11 mouse cellular contexts compared by ENCODE assay signal in the genomic region with DNA sequence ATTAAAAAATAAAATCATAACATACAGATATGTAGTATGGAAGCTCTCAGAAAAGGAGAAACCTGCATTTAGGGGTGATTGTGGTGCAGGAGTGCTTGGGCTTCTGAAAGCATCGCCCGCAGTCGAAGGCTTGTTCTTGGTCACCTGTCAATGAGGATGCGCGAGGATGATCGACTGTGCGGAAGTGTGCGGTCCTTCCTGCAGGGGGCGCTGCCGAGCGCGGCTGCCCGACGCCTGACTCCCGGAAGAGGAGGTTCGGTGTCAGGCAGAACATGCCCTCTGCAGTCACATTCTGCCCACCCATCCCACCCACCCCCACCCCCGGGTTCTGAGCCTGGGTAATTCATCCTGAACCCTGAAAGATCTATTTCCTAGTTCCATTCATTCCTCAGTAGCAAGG.
A peak's percentile ranks its signal among the peaks of the same experiment; 100 is the strongest.
DNase-seq lines count a peak whose midpoint lies in the region; ATAC-seq and TF ChIP-seq lines count a peak whose summit lies in the region.
"Had no signal": no experiment of that assay in that cellular context is flagged by ENCODE, and none has a peak within 500 bp of the region (broad histone marks: within the 10 kb centered on the region; RNA-seq: fewer than 3 reads in every experiment).

No protein-coding gene starts in this region.

- no peak for TF ChIP-seq POLR2A in thymus, adult 2 months (IDR thresholded peaks at IDR 0.05; ENCODE audit: control insufficient read depth, extremely low read depth, insufficient read depth, low read length, poor library complexity)

- H3K4me3 ChIP-seq in hindbrain, embryonic 10.5 days = no peak overlapping the region
- no peak overlapping the region for H3K4me3 ChIP-seq in hindbrain, embryonic 13.5 days
- H3K4me3 ChIP-seq in thymus, adult 2 months (ENCODE audit: control insufficient read depth, insufficient read depth, low read length) = no peak overlapping the region
- H3K4me3 ChIP-seq in liver, embryonic 14.5 days (ENCODE audit: insufficient read depth in 1 of 2, low read depth in 2 of 2, low read length in 2 of 2) = no peak overlapping the region
- H3K4me3 ChIP-seq: embryonic facial prominence, embryonic 12.5 days had no signal

- H3K27ac ChIP-seq in hindbrain, embryonic 10.5 days = no peak overlapping the region
- no peak overlapping the region for H3K27ac ChIP-seq in hindbrain, embryonic 13.5 days
- no peak overlapping the region for H3K27ac ChIP-seq in thymus, adult 2 months (ENCODE audit: control insufficient read depth, insufficient read depth, low read length)
- no peak overlapping the region for H3K27ac ChIP-seq in liver, embryonic 14.5 days
- H3K27ac ChIP-seq: embryonic facial prominence, embryonic 12.5 days had no signal

- intact Hi-C loops in left cerebral cortex, postnatal 14 days (cut with DNase I) = no loop called here

- H3K9ac ChIP-seq in hindbrain, embryonic 13.5 days = no peak overlapping the region
- no peak overlapping the region for H3K9ac ChIP-seq in liver, embryonic 14.5 days (replicated peaks)
- H3K9ac ChIP-seq: embryonic facial prominence, embryonic 12.5 days had no signal

- ATAC-seq in hindbrain, embryonic 13.5 days (ENCODE audit: low FRiP score) = no peak
- ATAC-seq in liver, embryonic 14.5 days (ENCODE audit: insufficient read depth) = no peak
- ATAC-seq in inflammation-experienced regulatory T-cells, adult 6 months = no peak

- no peak for TF ChIP-seq EP300 in liver, embryonic 14.5 days (IDR thresholded peaks at IDR 0.05; ENCODE audit: low read depth)

- peak; percentile 73; the same call in 1 of the 2 replicates for TF ChIP-seq CTCF in thymus, adult 2 months (IDR thresholded peaks at IDR 0.05; ENCODE audit: borderline replicate concordance, control insufficient read depth, extremely low read depth, insufficient read depth, low read length, poor library complexity)
- peak; percentile 74 for TF ChIP-seq CTCF in liver, embryonic 14.5 days (IDR thresholded peaks at IDR 0.05; ENCODE audit: low read depth)

- H3K27me3 ChIP-seq in hindbrain, embryonic 10.5 days (ENCODE audit: insufficient read depth, poor library complexity, severe bottlenecking) = no peaks in the 10 kb centered on the region
- peaks cover 6% of the 10 kb centered on the region; the same call in 1 of the 2 replicates for H3K27me3 ChIP-seq in hindbrain, embryonic 13.5 days
- H3K27me3 ChIP-seq in thymus, adult 2 months (ENCODE audit: control insufficient read depth, insufficient read depth, low read length) = no peaks in the 10 kb centered on the region
- no peaks in the 10 kb centered on the region for H3K27me3 ChIP-seq in liver, embryonic 14.5 days (ENCODE audit: control insufficient read depth, insufficient read depth, low read length)
- H3K27me3 ChIP-seq: embryonic facial prominence, embryonic 12.5 days had no signal

- DNase-seq in hindbrain, embryonic 10.5 days (ENCODE audit: low spot score) = peak; percentile 30
- peak; percentile 22 for DNase-seq in thymus, adult 2 months
- no peak for DNase-seq in thymus, adult 18-20 months
- DNase-seq in liver, embryonic 14.5 days (ENCODE audit: low read depth in 3 of 3, low spot score in 3 of 3) = no peak
- no peak for DNase-seq in left cerebral cortex, postnatal 14 days (ENCODE audit: low spot score in 2 of 2)
- DNase-seq in layer of hippocampus, adult 18-20 months (ENCODE audit: low spot score in 2 of 2) = no peak
- DNase-seq: heart, adult 18-20 months; left cerebral cortex, postnatal 4 days had no signal

- whole genome bisulfite sequencing in hindbrain, embryonic 10.5 days = 27% methylated on average over 17 of the region's 17 CpGs
- 29% methylated on average over 17 of the region's 17 CpGs for WGBS in hindbrain, embryonic 13.5 days
- WGBS in thymus, adult 2 months = 44% methylated on average over 17 of the region's 17 CpGs
- 25% methylated on average over 17 of the region's 17 CpGs for WGBS in liver, embryonic 14.5 days (ENCODE audit: insufficient replicate concordance)

- H3K36me3 ChIP-seq in hindbrain, embryonic 10.5 days = no peaks in the 10 kb centered on the region
- no peaks in the 10 kb centered on the region for H3K36me3 ChIP-seq in hindbrain, embryonic 13.5 days
- no peaks in the 10 kb centered on the region for H3K36me3 ChIP-seq in thymus, adult 2 months (ENCODE audit: control insufficient read depth, insufficient read depth, low read length)
- H3K36me3 ChIP-seq in liver, embryonic 14.5 days (replicated peaks; ENCODE audit: control insufficient read depth, insufficient read depth, low read depth) = no peaks in the 10 kb centered on the region
- H3K36me3 ChIP-seq: embryonic facial prominence, embryonic 12.5 days had no signal

- no peaks in the 10 kb centered on the region for H3K9me3 ChIP-seq in hindbrain, embryonic 10.5 days
- no peaks in the 10 kb centered on the region for H3K9me3 ChIP-seq in hindbrain, embryonic 13.5 days
- H3K9me3 ChIP-seq in liver, embryonic 14.5 days (ENCODE audit: control insufficient read depth, low read length) = no peaks in the 10 kb centered on the region

- H3K4me1 ChIP-seq in hindbrain, embryonic 10.5 days (replicated peaks) = 0 out of 2 replicates have a peak, but pooled peaks cover 3% of the 10 kb centered on the region
- no peaks in the 10 kb centered on the region for H3K4me1 ChIP-seq in hindbrain, embryonic 13.5 days (replicated peaks)
- H3K4me1 ChIP-seq in thymus, adult 2 months (replicated peaks; ENCODE audit: control insufficient read depth, insufficient read depth, low read length) = no peaks in the 10 kb centered on the region
- H3K4me1 ChIP-seq in liver, embryonic 14.5 days (replicated peaks; ENCODE audit: control insufficient read depth in 2 of 2, insufficient read depth in 2 of 2, low read length in 1 of 2) = no peaks in the 10 kb centered on the region
- H3K4me1 ChIP-seq: embryonic facial prominence, embryonic 12.5 days had no signal

- H3K4me2 ChIP-seq in hindbrain, embryonic 13.5 days = no peak overlapping the region
- H3K4me2 ChIP-seq in liver, embryonic 14.5 days (ENCODE audit: low read depth) = no peak overlapping the region
- H3K4me2 ChIP-seq: embryonic facial prominence, embryonic 12.5 days had no signal

Comparison
In these comparisons a context has a peak if more than half of its experiments do, and no peak if none do; other contexts are left out.
1. DNase-seq: peak in hindbrain, embryonic 10.5 days (single experiment) and thymus, adult 2 months (single experiment); none in thymus, adult 18-20 months (0 of 2), liver, embryonic 14.5 days (0 of 3), left cerebral cortex, postnatal 14 days (0 of 2) and layer of hippocampus, adult 18-20 months (0 of 2).